Comparison of ENCODE assay signal across 9 mouse cellular contexts in genomic region chr5:73777282-73777921, GRCm38 (mm10).
DNase-seq lines count a peak whose midpoint lies in the region; ATAC-seq lines count a peak whose summit lies in the region.
"Had no signal": no experiment of that assay in that cellular context is flagged by ENCODE, and none has a peak within 500 bp of the region (broad histone marks: within the 10 kb centered on the region; RNA-seq: fewer than 3 reads in every experiment).

No protein-coding gene starts in this region.

- no peaks in the 10 kb centered on the region for H3K27me3 ChIP-seq in heart, embryonic 16.5 days (ENCODE audit: control insufficient read depth, insufficient read depth, low read length)
- no peaks in the 10 kb centered on the region for H3K27me3 ChIP-seq in limb, embryonic 10.5 days (ENCODE audit: low read depth, poor library complexity, severe bottlenecking)
- no peaks in the 10 kb centered on the region for H3K27me3 ChIP-seq in hindbrain, embryonic 11.5 days (ENCODE audit: control insufficient read depth, insufficient read depth, low read length)

- H3K4me3 ChIP-seq in heart, embryonic 16.5 days (ENCODE audit: low read length): no peak overlapping the region
- H3K4me3 ChIP-seq in limb, embryonic 10.5 days: no peak overlapping the region
- H3K4me3 ChIP-seq in hindbrain, embryonic 11.5 days (ENCODE audit: low read depth, low read length): no peak overlapping the region

- H3K36me3 ChIP-seq in heart, embryonic 16.5 days (ENCODE audit: control insufficient read depth, insufficient read depth): no peaks in the 10 kb centered on the region
- H3K36me3 ChIP-seq in limb, embryonic 10.5 days: no peaks in the 10 kb centered on the region
- no peaks in the 10 kb centered on the region for H3K36me3 ChIP-seq in hindbrain, embryonic 11.5 days (ENCODE audit: control insufficient read depth, insufficient read depth, low read length)
- H3K36me3 ChIP-seq: G1E had no signal

- H3K4me1 ChIP-seq in heart, embryonic 16.5 days (ENCODE audit: control insufficient read depth, insufficient read depth, low read length): no peaks in the 10 kb centered on the region
- peaks cover 26% of the 10 kb centered on the region for H3K4me1 ChIP-seq in limb, embryonic 10.5 days
- no peaks in the 10 kb centered on the region for H3K4me1 ChIP-seq in hindbrain, embryonic 11.5 days (replicated peaks; ENCODE audit: control insufficient read depth, insufficient read depth, low read length)

- peak overlapping the region; percentile 36 for H3K27ac ChIP-seq in heart, embryonic 16.5 days (ENCODE audit: low read length)
- peak overlapping the region; percentile 63 for H3K27ac ChIP-seq in limb, embryonic 10.5 days
- H3K27ac ChIP-seq in hindbrain, embryonic 11.5 days (ENCODE audit: low read depth, low read length): no peak overlapping the region

- intact Hi-C loops in left cerebral cortex, postnatal 25 days (cut with DNase I): no loop called here

- WGBS in heart, embryonic 16.5 days: 40% methylated on average over 9 of the region's 9 CpGs
- WGBS in limb, embryonic 10.5 days: 87% methylated on average over 9 of the region's 9 CpGs
- 87% methylated on average over 9 of the region's 9 CpGs for WGBS in hindbrain, embryonic 11.5 days

- ATAC-seq in heart, embryonic 16.5 days (replicated peaks; ENCODE audit: extremely low read depth, insufficient read depth, low FRiP score): peak; percentile 79
- no peak for ATAC-seq in hindbrain, embryonic 11.5 days (ENCODE audit: low FRiP score)
- no peak for ATAC-seq in megakaryocyte, adult 5-6 weeks (ENCODE audit: poor library complexity, severe bottlenecking)

- DNase-seq in left cerebral cortex, adult 11 months (ENCODE audit: low spot score): peak; percentile 28
- no peak for DNase-seq in left cerebral cortex, postnatal 25 days (ENCODE audit: low spot score in 2 of 2)
- DNase-seq in limb, embryonic 10.5 days (ENCODE audit: low spot score): no peak
- peak; percentile 52 for DNase-seq in testis, postnatal 10 days (ENCODE audit: low spot score)
- no peak for DNase-seq in hindbrain, embryonic 11.5 days (ENCODE audit: low spot score)
- DNase-seq in spleen, postnatal 10 days (ENCODE audit: low spot score in 2 of 2): no peak

- no peaks in the 10 kb centered on the region for H3K9me3 ChIP-seq in heart, embryonic 16.5 days (replicated peaks; ENCODE audit: control insufficient read depth, low read length)
- no peaks in the 10 kb centered on the region for H3K9me3 ChIP-seq in limb, embryonic 10.5 days (replicated peaks)
- no peaks in the 10 kb centered on the region for H3K9me3 ChIP-seq in hindbrain, embryonic 11.5 days (ENCODE audit: control insufficient read depth, low read length)
- H3K9me3 ChIP-seq: G1E had no signal

- no peak overlapping the region for H3K4me2 ChIP-seq in heart, embryonic 16.5 days (ENCODE audit: low read depth, low read length)
- no peak overlapping the region for H3K4me2 ChIP-seq in hindbrain, embryonic 11.5 days (replicated peaks; ENCODE audit: low read depth, low read length)

- H3K9ac ChIP-seq in heart, embryonic 16.5 days (ENCODE audit: low read length): no peak overlapping the region
- no peak overlapping the region for H3K9ac ChIP-seq in hindbrain, embryonic 11.5 days (ENCODE audit: low read depth, low read length)

Comparison
In these comparisons a context has a peak if more than half of its experiments do, and no peak if none do; other contexts are left out.
1. DNase-seq: peak in left cerebral cortex, adult 11 months (single experiment) and testis, postnatal 10 days (single experiment); none in left cerebral cortex, postnatal 25 days (0 of 2), limb, embryonic 10.5 days (single experiment), hindbrain, embryonic 11.5 days (single experiment) and spleen, postnatal 10 days (0 of 2).